Mouse (Mus musculus) limb, embryonic 12.5 days (tissue): Measurements from ENCODE around the gene Rasgef1b. TPM values are rescaled to one million over a fixed set of nuclear protein-coding genes. Genes with fewer than 3 reads are reported as not detected.

Source experiments
- ATAC-seq: fragments of 200-750 bp; cut with Nextera tagmentation; 2 replicates; pipeline ENCODE4 v1.8.0; 2017; ENCODE audit warnings: low read depth, moderate TSS enrichment; ENCODE audit not compliant: insufficient number of reproducible peaks, insufficient read depth, low FRiP score, low TSS enrichment
- H3K27ac ChIP-seq: fragments of 300-500 bp; sonication (generic); 2 replicates; pipeline ENCODE4 v1.5.1; 2016; ENCODE audit warnings: mild to moderate bottlenecking, moderate library complexity
- H3K27me3 ChIP-seq: fragments of 300-500 bp; sonication (generic); 2 replicates; pipeline ENCODE4 v1.6.1; 2016; ENCODE audit warnings: mild to moderate bottlenecking, moderate library complexity
- H3K36me3 ChIP-seq: fragments of 300-500 bp; sonication (generic); 2 replicates; pipeline ENCODE4 v1.6.1; 2016; ENCODE audit warnings: mild to moderate bottlenecking, moderate library complexity
- H3K4me1 ChIP-seq: fragments of 300-500 bp; sonication (generic); replicated peaks from 2 replicates; pipeline ENCODE4 v1.6.1; 2016
- H3K4me2 ChIP-seq: fragments of 300-500 bp; sonication (generic); 2 replicates; pipeline ENCODE4 v1.6.1; 2016; ENCODE audit warnings: mild to moderate bottlenecking, moderate library complexity
- H3K4me3 ChIP-seq: fragments of 300-500 bp; sonication (generic); replicated peaks from 2 replicates; pipeline ENCODE4 v1.5.1; 2016; ENCODE audit warnings: mild to moderate bottlenecking
- H3K9ac ChIP-seq: fragments of 300-500 bp; sonication (generic); replicated peaks from 2 replicates; pipeline ENCODE4 v1.6.1; 2016; ENCODE audit warnings: mild to moderate bottlenecking, moderate library complexity
- H3K9me3 ChIP-seq: fragments of 300-500 bp; sonication (generic); 2 replicates; pipeline ENCODE4 v1.6.1; 2016; ENCODE audit warnings: mild to moderate bottlenecking, moderate library complexity
- WGBS: fragments of 180-500 bp; shearing (Covaris S2); methylation state at CpG from one replicate; pipeline ENCODE4 v1.1.7; 2016; 5-methylcytosine and 5-hydroxymethylcytosine counted together
- polyA plus RNA-seq: library from polyadenylated mRNA; unstranded; fragments of >200 nt; fragmentation: Nextera tagmentation; extraction: Ambion mirVana; gene quantifications from 2 replicates; pipeline ENCODE4 v1.2.1, GENCODE M21; 2016

Rasgef1b gene
- polyA plus RNA-seq, 1 experiment from 2014 or later, result 48.7 TPM

GRCm38 (mm10) chr5:99391525-99391924, 337.3 kb downstream of the Rasgef1b start:
- no peak for ATAC-seq
- H3K27me3 ChIP-seq, result no peaks in the 10 kb centered on the region
- no peaks in the 10 kb centered on the region for H3K9me3 ChIP-seq
- WGBS, result 74% methylated on average over 3 of the region's 3 CpGs
- no peak overlapping the region for H3K4me2 ChIP-seq
- H3K36me3 ChIP-seq, result no peaks in the 10 kb centered on the region
- H3K4me1 ChIP-seq, result peaks cover 5% of the 10 kb centered on the region; the same call in 1 of the 2 replicates
- no peak overlapping the region for H3K4me3 ChIP-seq
- no peak overlapping the region for H3K27ac ChIP-seq
- no peak overlapping the region for H3K9ac ChIP-seq

- H3K4me2 ChIP-seq, result no peak overlapping the region
- no peak for ATAC-seq
- WGBS, result 53% methylated on average over 7 of the region's 7 CpGs
- H3K9me3 ChIP-seq, result no peaks in the 10 kb centered on the region
- no peak overlapping the region for H3K9ac ChIP-seq
- H3K36me3 ChIP-seq, result no peaks in the 10 kb centered on the region
- H3K27me3 ChIP-seq, result no peaks in the 10 kb centered on the region
- no peak overlapping the region for H3K4me3 ChIP-seq
- H3K27ac ChIP-seq, result no peak overlapping the region
- H3K4me1 ChIP-seq, result peaks cover 5% of the 10 kb centered on the region; the same call in 1 of the 2 replicates
These were observed 338.1 kb downstream of the Rasgef1b start for GRCm38 (mm10) chr5:99390776-99391175.

- peaks cover 5% of the 10 kb centered on the region; the same call in 1 of the 2 replicates for H3K4me1 ChIP-seq
- no peak overlapping the region for H3K4me3 ChIP-seq
- H3K9ac ChIP-seq, result no peak overlapping the region
- H3K9me3 ChIP-seq, result no peaks in the 10 kb centered on the region
- H3K27me3 ChIP-seq, result no peaks in the 10 kb centered on the region
- 70% methylated on average over 3 of the region's 3 CpGs for WGBS
- no peak overlapping the region for H3K4me2 ChIP-seq
- H3K36me3 ChIP-seq, result no peaks in the 10 kb centered on the region
- no peak overlapping the region for H3K27ac ChIP-seq
- ATAC-seq, result no peak
These were observed 338.6 kb downstream of the Rasgef1b start for GRCm38 (mm10) chr5:99390314-99390713.

- no peaks in the 10 kb centered on the region for H3K27me3 ChIP-seq
These were observed 340.1 kb downstream of the Rasgef1b start for GRCm38 (mm10) chr5:99388585-99389250.

GRCm38 (mm10) chr5:99388131-99388530, 340.7 kb downstream of the Rasgef1b start:
- Histone ChIP-seq H3K4me1 (peaks cover 15% of the 10 kb centered on the region; the same call in 1 of the 2 replicates), H3K4me2 (no peak overlapping the region), H3K36me3 (no peaks in the 10 kb centered on the region), H3K27me3 (no peaks in the 10 kb centered on the region), H3K27ac (no peak overlapping the region), H3K9ac (no peak overlapping the region), H3K4me3 (no peak overlapping the region), H3K9me3 (no peaks in the 10 kb centered on the region)
- ATAC-seq, result no peak
- 88% methylated on average over 5 of the region's 5 CpGs for WGBS

More at GRCm38 (mm10) chr5:99388585-99389250, 340.1 kb downstream of the Rasgef1b start:
- peaks cover 12% of the 10 kb centered on the region; the same call in 1 of the 2 replicates for H3K4me1 ChIP-seq
- no peak for ATAC-seq
- WGBS, result 89% methylated on average over 10 of the region's 10 CpGs
- no peak overlapping the region for H3K4me2 ChIP-seq
- no peaks in the 10 kb centered on the region for H3K9me3 ChIP-seq
- no peak overlapping the region for H3K9ac ChIP-seq
- no peak overlapping the region for H3K27ac ChIP-seq
- no peak overlapping the region for H3K4me3 ChIP-seq
- H3K36me3 ChIP-seq, result no peaks in the 10 kb centered on the region

GRCm38 (mm10) chr5:99387185-99387981, 341.5 kb downstream of the Rasgef1b start:
- no peak overlapping the region for H3K4me3 ChIP-seq
- ATAC-seq, result no peak
- H3K4me1 ChIP-seq, result peaks cover 15% of the 10 kb centered on the region; the same call in 1 of the 2 replicates
- 77% methylated on average over 17 of the region's 17 CpGs for WGBS
- H3K36me3 ChIP-seq, result no peaks in the 10 kb centered on the region
- no peaks in the 10 kb centered on the region for H3K9me3 ChIP-seq
- H3K9ac ChIP-seq, result no peak overlapping the region
- no peak overlapping the region for H3K4me2 ChIP-seq
- H3K27ac ChIP-seq, result no peak overlapping the region
- no peaks in the 10 kb centered on the region for H3K27me3 ChIP-seq

GRCm38 (mm10) chr5:99386246-99386845, 342.5 kb downstream of the Rasgef1b start:
- Histone ChIP-seq H3K27me3 (no peaks in the 10 kb centered on the region), H3K27ac (no peak overlapping the region), H3K9me3 (no peaks in the 10 kb centered on the region), H3K4me3 (no peak overlapping the region), H3K4me2 (no peak overlapping the region), H3K4me1 (peaks cover 15% of the 10 kb centered on the region; the same call in 1 of the 2 replicates), H3K36me3 (no peaks in the 10 kb centered on the region), H3K9ac (no peak overlapping the region)
- 37% methylated on average over 14 of the region's 14 CpGs for WGBS
- no peak for ATAC-seq

- Histone ChIP-seq H3K4me2 (no peak overlapping the region), H3K36me3 (no peaks in the 10 kb centered on the region), H3K4me1 (peaks cover 16% of the 10 kb centered on the region; the same call in 1 of the 2 replicates), H3K4me3 (no peak overlapping the region), H3K9me3 (no peaks in the 10 kb centered on the region), H3K9ac (no peak overlapping the region), H3K27ac (no peak overlapping the region), H3K27me3 (no peaks in the 10 kb centered on the region)
- ATAC-seq, result no peak
- WGBS, result 60% methylated on average over 8 of the region's 8 CpGs
These were observed 343.1 kb downstream of the Rasgef1b start for GRCm38 (mm10) chr5:99385737-99386136.

GRCm38 (mm10) chr5:99385090-99385489, 343.8 kb downstream of the Rasgef1b start:
- no peak overlapping the region for H3K4me3 ChIP-seq
- peaks cover 22% of the 10 kb centered on the region for H3K4me1 ChIP-seq
- H3K4me2 ChIP-seq, result no peak overlapping the region
- H3K27ac ChIP-seq, result no peak overlapping the region
- H3K27me3 ChIP-seq, result no peaks in the 10 kb centered on the region; the same call in 1 of the 2 replicates
- H3K36me3 ChIP-seq, result no peaks in the 10 kb centered on the region
- no peak for ATAC-seq
- H3K9ac ChIP-seq, result no peak overlapping the region
- H3K9me3 ChIP-seq, result no peaks in the 10 kb centered on the region
- 38% methylated on average over 1 of the region's 1 CpGs for WGBS

- Histone ChIP-seq H3K27me3 (no peaks in the 10 kb centered on the region; the same call in 1 of the 2 replicates), H3K9me3 (no peaks in the 10 kb centered on the region), H3K4me2 (no peak overlapping the region), H3K27ac (no peak overlapping the region), H3K36me3 (no peaks in the 10 kb centered on the region), H3K4me3 (no peak overlapping the region), H3K4me1 (peaks cover 35% of the 10 kb centered on the region), H3K9ac (no peak overlapping the region)
- no peak for ATAC-seq
- WGBS, result 79% methylated on average over 13 of the region's 13 CpGs
These were observed 345.0 kb downstream of the Rasgef1b start for GRCm38 (mm10) chr5:99383783-99384281.

- Histone ChIP-seq H3K27me3 (no peaks in the 10 kb centered on the region; the same call in 1 of the 2 replicates), H3K27ac (no peak overlapping the region), H3K4me2 (no peak overlapping the region), H3K4me1 (peaks cover 45% of the 10 kb centered on the region), H3K9me3 (no peaks in the 10 kb centered on the region), H3K4me3 (no peak overlapping the region), H3K36me3 (no peaks in the 10 kb centered on the region), H3K9ac (no peak overlapping the region)
- ATAC-seq, result no peak
- 81% methylated on average over 5 of the region's 5 CpGs for WGBS
These were observed 346.1 kb downstream of the Rasgef1b start for GRCm38 (mm10) chr5:99382786-99383185.
